Mouse (Mus musculus) retina, adult 2 months (tissue): ENCODE results near the gene Arsg.

Experiments used
- DNase-seq: peaks from one replicate; pipeline ENCODE4 v3.0.0-alpha.2; 2012; ENCODE audit warnings: low read depth, low spot score

Arsg gene

DNA sequence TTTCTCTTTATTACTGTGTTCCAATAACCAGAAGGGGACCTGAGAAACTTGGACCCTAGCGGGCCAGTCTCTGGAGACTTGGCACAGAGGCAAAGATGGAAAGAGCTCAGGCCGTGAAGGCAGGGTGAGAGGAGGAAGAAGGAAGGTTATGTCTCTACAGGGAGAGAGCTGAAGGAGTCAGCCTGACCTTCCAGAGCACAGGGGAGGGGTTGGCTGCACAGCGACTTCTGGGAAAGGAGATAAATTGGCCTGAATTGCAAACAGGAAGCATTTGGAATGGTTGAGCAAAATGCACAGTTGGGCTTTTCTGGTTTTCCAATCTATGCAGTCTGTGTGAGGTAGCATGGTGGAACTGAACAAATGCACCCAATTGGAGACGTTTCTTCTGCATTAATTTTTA lies 143.6 kb downstream of the Arsg start:
- no peak for DNase-seq

DNA sequence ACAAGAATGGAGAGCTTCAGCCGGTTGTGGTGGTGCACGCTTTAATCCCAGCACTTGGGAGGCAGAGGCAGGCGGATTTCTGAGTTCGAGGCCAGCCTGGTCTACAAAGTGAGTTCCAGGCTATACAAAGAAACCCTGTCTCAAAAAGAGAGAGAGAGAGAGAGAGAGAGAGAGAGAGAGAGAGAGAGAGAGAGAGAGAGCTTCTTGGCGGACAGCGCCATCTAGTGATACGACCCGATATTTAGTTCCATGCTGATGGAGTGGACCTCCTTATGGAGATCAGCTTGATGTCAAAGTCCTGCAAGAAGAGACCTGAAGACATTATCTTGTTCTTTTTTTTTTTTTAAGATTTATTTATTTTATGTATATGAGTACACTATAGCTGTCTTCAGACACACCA lies 145.9 kb downstream of the Arsg start:
- DNase-seq: peak; percentile 50

DNA sequence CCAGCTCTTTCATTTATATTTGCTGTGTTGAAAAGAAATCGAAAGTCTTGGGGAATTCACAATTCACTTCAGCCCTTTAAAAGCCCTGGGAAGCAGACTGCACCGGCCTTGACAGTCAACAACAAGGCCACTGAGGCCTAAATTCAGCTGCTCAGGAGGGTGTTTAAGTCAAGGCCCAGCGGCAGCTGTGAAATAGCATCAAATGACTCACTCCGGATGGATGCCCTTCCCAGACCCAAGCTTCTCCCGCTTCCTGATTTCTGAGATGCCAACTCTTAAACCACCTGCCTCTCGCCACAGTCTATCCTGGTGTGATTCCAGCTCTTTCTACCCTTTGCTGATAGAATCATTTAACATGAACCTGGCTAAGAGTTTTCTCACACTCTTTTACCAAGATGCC lies 147.2 kb downstream of the Arsg start:
- DNase-seq: no peak

DNA sequence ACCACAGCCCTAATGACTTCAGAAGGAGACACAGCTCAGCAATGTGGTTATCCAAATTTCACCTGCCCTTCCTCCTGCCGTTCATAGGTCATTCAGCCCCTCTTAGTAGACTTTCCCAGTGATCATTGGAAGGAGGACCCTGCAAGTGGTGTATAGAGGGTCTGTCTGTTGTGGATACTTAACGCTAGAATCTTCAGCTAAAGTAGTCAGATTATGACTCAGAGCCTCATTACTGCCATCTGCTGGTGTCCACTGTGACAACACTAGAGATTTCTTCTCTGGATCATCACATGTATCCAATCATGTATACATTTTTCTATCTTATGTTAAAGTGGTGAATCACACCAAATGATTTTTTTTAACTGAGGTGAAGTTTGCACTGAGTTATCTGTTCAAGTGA lies 148.0 kb downstream of the Arsg start:
- peak; percentile 53 for DNase-seq

GRCm38 (mm10) chr11:109622518-109623037 lies 149.4 kb downstream of the Arsg start:
- no peak for DNase-seq
